Mouse (Mus musculus) MEL (cell line): ENCODE data around the gene Pmm2. TPM values are rescaled to one million over a fixed set of nuclear protein-coding genes. Genes with fewer than 3 reads are reported as not detected.

Experiments used
- DNase-seq: peaks from one replicate; pipeline ENCODE4 v3.0.0; 2011; ENCODE audit warnings: low read depth, low spot score
- H3K27ac ChIP-seq: 2 replicates; pipeline ENCODE4 v1.5.1; 2012; ENCODE audit warnings: low read depth, mild to moderate bottlenecking, control low read depth, low read length, moderate library complexity; ENCODE audit not compliant: control insufficient read depth
- H3K27me3 ChIP-seq, 2 experiments: fragments of 150-350 bp in 1 of 2; sonication (generic) in 1 of 2; 2 replicates each; pipeline ENCODE4 v1.6.1; 2012; ENCODE audit warnings: low read length in 2 of 2, mild to moderate bottlenecking in 2 of 2, improper control_type of control experiment in 1 of 2, moderate library complexity in 1 of 2; ENCODE audit not compliant: insufficient read depth in 2 of 2, control insufficient read depth in 1 of 2
- H3K36me3 ChIP-seq, 2 experiments: 2 replicates each; pipeline ENCODE4 v1.6.1; 2012 to 2014; ENCODE audit warnings: low read length in 2 of 2, improper control_type of control experiment in 1 of 2, inconsistent platforms in 1 of 2, mild to moderate bottlenecking in 1 of 2; ENCODE audit not compliant: insufficient read depth in 2 of 2, control insufficient read depth in 1 of 2
- H3K4me1 ChIP-seq, 2 experiments: fragments of 150-350 bp in 1 of 2; sonication (generic) in 1 of 2; 2 replicates each; pipeline ENCODE4 v1.6.1; 2012; ENCODE audit warnings: low read length in 2 of 2, improper control_type of control experiment in 1 of 2, mild to moderate bottlenecking in 1 of 2; ENCODE audit not compliant: insufficient read depth in 2 of 2, control insufficient read depth in 1 of 2
- H3K4me3 ChIP-seq, 2 experiments: fragments of 150-350 bp in 1 of 2; sonication (generic) in 1 of 2; 2 replicates each; pipeline ENCODE4 v1.5.1; 2012; ENCODE audit warnings: low read depth in 2 of 2, low read length in 2 of 2, mild to moderate bottlenecking in 2 of 2, moderate library complexity in 2 of 2, control low read depth in 1 of 2, improper control_type of control experiment in 1 of 2; ENCODE audit not compliant: control insufficient read depth in 1 of 2, insufficient read depth in 1 of 2
- H3K79me2 ChIP-seq: 2 replicates; pipeline ENCODE4 v1.6.1; 2012; ENCODE audit warnings: mild to moderate bottlenecking, low read length, moderate library complexity; ENCODE audit not compliant: control insufficient read depth, poor library complexity, insufficient read depth
- H3K9ac ChIP-seq: 2 replicates; pipeline ENCODE4 v1.6.1; 2012; ENCODE audit warnings: low read depth, mild to moderate bottlenecking, control low read depth, low read length, moderate library complexity; ENCODE audit not compliant: control insufficient read depth, poor library complexity, severe bottlenecking
- H3K9me3 ChIP-seq: fragments of 150-350 bp; sonication (generic); replicated peaks from 2 replicates; pipeline ENCODE4 v1.6.1; 2012; ENCODE audit warnings: mild to moderate bottlenecking, low read length, improper control_type of control experiment, moderate library complexity; ENCODE audit not compliant: insufficient read depth
- CTCF ChIP-seq, 3 experiments: IDR thresholded peaks in 2 of 3; conservative IDR thresholded peaks in 1 of 3; 2 replicates each; pipeline ENCODE4 v1.5.1; 2011 to 2012; ENCODE audit warnings: low read length in 3 of 3, low read depth in 2 of 3, mild to moderate bottlenecking in 2 of 3, improper control_type of control experiment in 1 of 3, inconsistent platforms in 1 of 3, mixed read lengths in 1 of 3, moderate library complexity in 1 of 3; ENCODE audit not compliant: control insufficient read depth in 1 of 3, insufficient read depth in 1 of 3, poor library complexity in 1 of 3, severe bottlenecking in 1 of 3
- E2F4 ChIP-seq: IDR thresholded peaks from 2 replicates; pipeline ENCODE4 v1.6.1; 2011; ENCODE audit warnings: low read depth, low read length, improper control_type of control experiment, borderline replicate concordance
- EP300 ChIP-seq, 2 experiments: IDR thresholded peaks; 2 replicates each; pipeline ENCODE4 v1.6.1; 2011; ENCODE audit warnings: improper control_type of control experiment in 2 of 2, low read length in 2 of 2, low read depth in 1 of 2, mild to moderate bottlenecking in 1 of 2
- GABPA ChIP-seq: IDR thresholded peaks from 2 replicates; pipeline ENCODE4 v1.6.1; 2012; ENCODE audit warnings: low read depth, mild to moderate bottlenecking, inconsistent platforms, low read length, improper control_type of control experiment, moderate library complexity
- GATA1 ChIP-seq: IDR thresholded peaks from 2 replicates; pipeline ENCODE4 v1.6.1; 2011; ENCODE audit warnings: low read depth, low read length, improper control_type of control experiment
- HCFC1 ChIP-seq: IDR thresholded peaks from 2 replicates; pipeline ENCODE4 v1.6.1; 2012; ENCODE audit warnings: low read depth, mild to moderate bottlenecking, inconsistent platforms, low read length, improper control_type of control experiment, moderate library complexity
- KAT2A ChIP-seq: conservative IDR thresholded peaks from 2 replicates; pipeline ENCODE4 v1.6.1; 2012; ENCODE audit warnings: low read depth, low read length, improper control_type of control experiment, inconsistent platforms
- MAZ ChIP-seq: IDR thresholded peaks from 2 replicates; pipeline ENCODE4 v1.6.1; 2012; ENCODE audit warnings: low read depth, mild to moderate bottlenecking, inconsistent platforms, low read length, improper control_type of control experiment
- MEF2A ChIP-seq: IDR thresholded peaks from 2 replicates; pipeline ENCODE4 v1.6.1; 2014; ENCODE audit warnings: low read depth, mild to moderate bottlenecking, inconsistent platforms, low read length, improper control_type of control experiment; ENCODE audit not compliant: poor library complexity, insufficient replicate concordance, severe bottlenecking; ENCODE audit errors: extremely low read depth
- MYB ChIP-seq: IDR thresholded peaks from 2 replicates; pipeline ENCODE4 v1.6.1; 2011; ENCODE audit warnings: mild to moderate bottlenecking, low read depth, low read length, improper control_type of control experiment
- POLR2A ChIP-seq, 2 experiments: IDR thresholded peaks; 2 replicates each; pipeline ENCODE4 v1.6.1; 2011 to 2012; ENCODE audit warnings: low read length in 2 of 2, mild to moderate bottlenecking in 2 of 2, control low read depth in 1 of 2, improper control_type of control experiment in 1 of 2, low read depth in 1 of 2, moderate library complexity in 1 of 2; ENCODE audit not compliant: control insufficient read depth in 1 of 2, insufficient read depth in 1 of 2, poor library complexity in 1 of 2
- POLR2AphosphoS5 ChIP-seq: IDR thresholded peaks from 2 replicates; pipeline ENCODE4 v1.6.1; 2012; ENCODE audit warnings: low read depth, borderline replicate concordance, mild to moderate bottlenecking, inconsistent platforms, low read length, moderate library complexity, mixed read lengths
- RAD21 ChIP-seq: IDR thresholded peaks from 2 replicates; pipeline ENCODE4 v1.6.1; 2011; ENCODE audit warnings: mild to moderate bottlenecking, low read depth, low read length, improper control_type of control experiment
- RCOR1 ChIP-seq: IDR thresholded peaks from 2 replicates; pipeline ENCODE4 v1.6.1; 2012; ENCODE audit warnings: low read depth, mild to moderate bottlenecking, inconsistent platforms, low read length, improper control_type of control experiment
- SIN3A ChIP-seq: IDR thresholded peaks from 2 replicates; pipeline ENCODE4 v1.6.1; 2012; ENCODE audit warnings: low read length, improper control_type of control experiment, inconsistent platforms
- SMC3 ChIP-seq: IDR thresholded peaks from 2 replicates; pipeline ENCODE4 v1.6.1; 2011; ENCODE audit warnings: low read depth, low read length, improper control_type of control experiment
- TBP ChIP-seq: IDR thresholded peaks from 2 replicates; pipeline ENCODE4 v1.8.0; 2011; ENCODE audit warnings: low read depth, low read length, improper control_type of control experiment
- TCF12 ChIP-seq: IDR thresholded peaks from 2 replicates; pipeline ENCODE4 v1.6.1; 2014; ENCODE audit warnings: low read depth, mild to moderate bottlenecking, inconsistent platforms, low read length, improper control_type of control experiment, moderate library complexity
- UBTF ChIP-seq: IDR thresholded peaks from 2 replicates; pipeline ENCODE4 v1.6.1; 2012; ENCODE audit warnings: low read depth, mild to moderate bottlenecking, inconsistent platforms, low read length, improper control_type of control experiment, moderate library complexity, borderline replicate concordance; ENCODE audit not compliant: insufficient read depth
- ZC3H11A ChIP-seq: IDR thresholded peaks from 2 replicates; pipeline ENCODE4 v1.6.1; 2012; ENCODE audit warnings: low read depth, mild to moderate bottlenecking, inconsistent platforms, low read length, improper control_type of control experiment
- ZNF384 ChIP-seq: IDR thresholded peaks from 2 replicates; pipeline ENCODE4 v1.6.1; 2012; ENCODE audit warnings: low read depth, mild to moderate bottlenecking, inconsistent platforms, low read length, improper control_type of control experiment
- polyA plus RNA-seq, 2 experiments: library from polyadenylated mRNA; stranded (reverse) in 1 of 2; unstranded in 1 of 2; fragments of >175 nt in 1 of 2; fragments of >200 nt in 1 of 2; gene quantifications; 2 replicates each; pipeline versions ENCODE4 v1.2.1 to v1.2.4; 2012; ENCODE audit warnings: low replicate concordance in 2 of 2, low read depth in 1 of 2; ENCODE audit not compliant: insufficient read length in 2 of 2, insufficient read depth in 1 of 2, missing spikeins in 1 of 2
- total RNA-seq: library from RNA; depleted of rRNA; stranded (reverse); fragments of 300-350 nt; gene quantifications from 2 replicates; pipeline ENCODE4 v1.2.3, GENCODE M21; 2012

The Pmm2 gene
- total and polyA plus RNA-seq, 3 experiments = 53.4 to 96.0 TPM; not detected in 1

- no peak for DNase-seq
- TF ChIP-seq GATA1 = no peak
- peaks cover 0 to 8% of the 10 kb centered on the region in 2 experiments; a peak in 2 of 4 replicates for H3K27me3 ChIP-seq
Observed at GRCm38 (mm10) chr16:8596336-8596735, 41.1 kb upstream of the Pmm2 start.

GRCm38 (mm10) chr16:8597516-8597915 lies 40.0 kb upstream of the Pmm2 start:
- H3K9ac ChIP-seq = no peak overlapping the region
- TF ChIP-seq HCFC1 (no peak), RCOR1 (no peak), SMC3 (no peak), ZNF384 (no peak), CTCF (IDR thresholded peaks at IDR 0.05 in 2 of 3, conservative IDR thresholded peaks at IDR 0.05 in 1 of 3; ENCODE audit: control insufficient read depth in 1 of 3, insufficient read depth in 1 of 3, low read depth in 2 of 3, low read length in 3 of 3, poor library complexity in 1 of 3, severe bottlenecking in 1 of 3) (no peak), MYB (no peak), POLR2A (IDR thresholded peaks at IDR 0.05; ENCODE audit: control insufficient read depth in 1 of 2, insufficient read depth in 1 of 2, low read depth in 1 of 2, low read length in 2 of 2, poor library complexity in 1 of 2) (no peak)
- TF ChIP-seq, all 39 proteins: peak for 0
- DNase-seq = no peak
- H3K9me3 ChIP-seq = no peaks in the 10 kb centered on the region
- H3K4me1 ChIP-seq = no peaks in the 10 kb centered on the region
- no peaks in the 10 kb centered on the region for H3K36me3 ChIP-seq
- no peak overlapping the region for H3K4me3 ChIP-seq
- H3K79me2 ChIP-seq = no peaks in the 10 kb centered on the region
- H3K27ac ChIP-seq = no peak overlapping the region
- H3K27me3 ChIP-seq = peaks cover 0 to 8% of the 10 kb centered on the region in 2 experiments; a peak in 2 of 4 replicates

More at GRCm38 (mm10) chr16:8596336-8596735, 41.1 kb upstream of the Pmm2 start:
- Histone ChIP-seq H3K9me3 (no peaks in the 10 kb centered on the region), H3K4me1 (no peaks in the 10 kb centered on the region), H3K9ac (no peak overlapping the region), H3K4me3 (no peak overlapping the region), H3K27ac (no peak overlapping the region), H3K36me3 (no peaks in the 10 kb centered on the region), H3K79me2 (no peaks in the 10 kb centered on the region)

- H3K4me1 ChIP-seq = no peaks in the 10 kb centered on the region
- no peaks in the 10 kb centered on the region for H3K27me3 ChIP-seq
- no peak overlapping the region for H3K9ac ChIP-seq
- H3K79me2 ChIP-seq = no peaks in the 10 kb centered on the region
- H3K9me3 ChIP-seq = no peaks in the 10 kb centered on the region
- no peak for DNase-seq
- H3K36me3 ChIP-seq = no peaks in the 10 kb centered on the region
- no peak overlapping the region for H3K27ac ChIP-seq
- no peak for TF ChIP-seq RCOR1
- TF ChIP-seq RAD21 = no peak
- TF ChIP-seq TCF12 = no peak
- no peak for TF ChIP-seq ZNF384
- no peak for TF ChIP-seq EP300 (IDR thresholded peaks at IDR 0.05; ENCODE audit: low read depth in 1 of 2, low read length in 2 of 2)
- TF ChIP-seq GABPA = no peak
- no peak for TF ChIP-seq MYB
- TF ChIP-seq GATA1 = no peak
- no peak for TF ChIP-seq UBTF
- TF ChIP-seq CTCF (IDR thresholded peaks at IDR 0.05 in 2 of 3, conservative IDR thresholded peaks at IDR 0.05 in 1 of 3; ENCODE audit: control insufficient read depth in 1 of 3, insufficient read depth in 1 of 3, low read depth in 2 of 3, low read length in 3 of 3, poor library complexity in 1 of 3, severe bottlenecking in 1 of 3) = no peak
- no peak for TF ChIP-seq MAZ
- TF ChIP-seq SIN3A = no peak
- no peak for TF ChIP-seq KAT2A
- no peak for TF ChIP-seq ZC3H11A
- TF ChIP-seq POLR2AphosphoS5 = no peak
- TF ChIP-seq E2F4 = no peak
- no peak for TF ChIP-seq MEF2A
- no peak for TF ChIP-seq TBP
- H3K4me3 ChIP-seq = no peak overlapping the region
Observed at GRCm38 (mm10) chr16:8603789-8604188, 33.7 kb upstream of the Pmm2 start.
